Mouse (Mus musculus) stomach, adult 2 months (tissue): ENCODE results near the gene Me3. TPM values are rescaled to one million over a fixed set of nuclear protein-coding genes. Genes with fewer than 3 reads are reported as not detected.

ENCODE experiments used
- polyA plus RNA-seq: library from polyadenylated mRNA; depleted of rRNA; stranded (reverse); fragments of >200 nt; gene quantifications from 2 replicates; pipeline ENCODE4 v1.2.3, GENCODE M21; 2012; rRNA removed

Me3 gene
- 4.9 and 7.7 TPM in 2 replicates for polyA plus RNA-seq

DNA sequence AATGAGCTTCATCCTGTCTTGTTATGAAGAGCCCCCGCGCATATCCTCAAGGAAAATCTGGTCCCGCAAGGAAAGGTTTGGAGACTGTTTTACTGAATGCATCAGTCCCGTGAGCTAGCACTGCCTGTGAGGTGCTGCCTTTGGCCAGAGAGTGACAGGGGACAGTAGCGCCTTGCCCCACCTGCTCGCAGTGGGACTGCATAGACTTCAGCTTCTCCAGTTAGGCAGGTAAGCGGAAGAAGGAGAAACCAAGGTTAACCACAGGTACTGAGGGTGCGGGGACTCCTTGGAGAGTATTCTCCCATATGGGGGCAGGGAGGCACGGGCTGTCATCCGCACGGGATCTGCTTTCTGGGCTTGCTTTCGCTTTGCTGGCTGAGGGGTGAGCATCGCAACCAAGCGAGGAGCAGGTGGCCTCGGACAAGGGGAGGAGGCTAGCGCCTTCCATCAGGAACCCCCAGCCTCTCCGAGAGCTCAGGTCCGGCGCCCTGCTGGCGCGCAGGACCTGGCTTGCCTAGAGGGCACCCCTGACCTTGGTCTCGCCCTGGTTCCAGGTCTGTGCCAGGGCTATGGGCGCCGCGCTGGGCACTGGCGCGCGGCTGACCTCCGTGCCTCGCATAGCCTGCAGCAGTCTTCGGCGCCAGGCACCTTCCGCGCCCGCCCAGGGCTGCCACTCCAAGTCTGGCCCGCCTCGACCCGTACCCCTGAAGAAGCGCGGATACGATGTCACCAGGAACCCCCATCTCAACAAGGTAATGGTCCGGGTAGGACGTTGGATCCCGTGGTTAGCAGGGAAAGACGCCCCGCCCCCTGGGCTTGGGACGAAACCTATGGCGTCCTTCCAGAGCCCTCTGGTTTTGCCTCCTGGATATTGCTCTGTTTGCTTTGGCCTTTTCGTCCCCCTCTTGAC is at the start of gene Me3:
Me3 (plus strand) TSS at position 51 of the 910 bp plus-strand sequence.

DNA sequence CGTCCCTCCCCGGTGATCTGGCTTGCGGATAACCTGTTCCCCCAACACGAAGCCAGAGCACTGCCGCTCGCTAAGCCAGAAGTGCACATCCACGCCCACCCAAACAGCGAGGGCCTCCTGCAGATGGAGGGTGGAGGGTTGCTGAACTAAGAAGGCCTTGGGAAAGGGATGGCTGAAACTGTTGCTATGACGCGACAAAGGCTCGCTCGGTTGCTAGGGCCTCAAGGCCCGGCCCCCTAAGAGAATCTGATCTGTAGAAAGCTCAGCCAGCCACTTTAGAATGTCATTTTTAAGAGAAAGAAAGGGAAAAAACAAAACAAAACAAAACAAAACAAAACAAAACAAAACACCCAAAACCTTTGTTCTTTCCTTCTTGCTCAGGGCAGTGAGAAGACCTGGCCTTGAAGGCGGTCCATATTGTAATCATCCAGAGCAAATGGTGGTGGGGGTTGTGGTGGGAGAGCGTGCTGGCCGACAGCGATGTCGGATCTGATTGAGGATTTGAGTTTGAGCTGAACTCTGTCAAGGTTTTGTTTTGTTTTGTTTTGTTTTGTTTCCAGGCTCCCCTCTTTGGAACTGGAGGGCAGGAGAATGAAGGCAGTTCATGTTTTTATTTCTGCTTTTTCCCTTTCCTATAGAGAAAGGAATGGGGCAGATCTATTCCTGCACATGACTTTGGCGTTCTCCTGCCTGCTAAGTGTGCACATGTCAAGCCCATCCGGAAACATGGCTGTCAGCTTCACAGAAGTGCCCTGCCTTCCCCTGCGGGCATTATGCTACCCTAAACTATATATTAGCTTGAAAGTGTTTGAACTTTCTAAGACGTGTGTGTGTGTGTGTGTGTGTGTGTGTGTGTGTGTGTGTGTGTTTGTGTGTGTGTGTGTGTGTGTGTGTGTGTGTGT is 271.5 kb downstream of the Me3 start, which contains the start of gene Ccdc81:
Ccdc81 (minus strand) TSS at position 188 of the 902 bp plus-strand sequence.

Other genes with a start within 250 kb of the Me3 start
- 51.8 and 80.7 TPM in 2 replicates for gene Tmem135, start 228.2 kb upstream of the Me3 start, polyA plus RNA-seq
- gene Fzd4, start 228.0 kb upstream of the Me3 start, polyA plus RNA-seq = 5.8 and 5.9 TPM in 2 replicates
- 48.2 and 62.3 TPM in 2 replicates for gene Prss23, start 105.2 kb upstream of the Me3 start, polyA plus RNA-seq